Mouse (Mus musculus): ENCODE measurements around the gene Aspdh.

Aspdh gene

DNA sequence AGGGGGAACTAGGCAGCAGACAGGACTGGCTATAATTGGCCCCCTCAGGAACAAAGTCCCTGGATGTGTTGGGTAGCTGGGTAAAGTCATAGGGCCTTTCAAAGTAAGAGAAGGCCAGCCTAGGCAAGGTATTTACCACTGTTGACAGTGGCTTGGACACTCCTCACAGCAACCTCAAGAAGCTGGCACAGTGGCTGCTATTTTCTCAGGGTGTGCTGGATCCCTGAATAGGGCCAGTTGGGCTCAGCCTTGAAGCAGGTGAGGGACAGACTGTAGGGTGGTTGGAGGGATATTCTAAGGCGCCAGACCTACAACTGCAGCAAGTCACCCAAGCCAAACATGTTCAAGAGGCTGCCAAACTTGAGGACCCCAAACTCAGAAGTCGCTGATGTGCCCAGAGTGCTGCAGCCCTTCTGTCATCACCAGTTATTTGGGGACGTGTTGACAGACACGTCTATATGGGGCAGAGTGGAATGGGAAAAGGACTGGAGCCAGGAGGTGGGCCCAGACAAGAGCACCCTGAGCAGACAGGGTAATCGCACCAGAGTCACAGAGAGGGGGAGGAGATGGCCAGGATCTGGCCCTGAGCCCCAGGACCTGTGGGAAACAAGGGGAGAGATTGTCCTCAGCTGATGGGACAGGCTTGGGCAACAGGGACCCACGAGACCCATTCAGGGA lies 6.8 kb downstream of the Aspdh start:
- DNase-seq (ENCODE audit: extremely low read depth, low read depth): no peak

DNA sequence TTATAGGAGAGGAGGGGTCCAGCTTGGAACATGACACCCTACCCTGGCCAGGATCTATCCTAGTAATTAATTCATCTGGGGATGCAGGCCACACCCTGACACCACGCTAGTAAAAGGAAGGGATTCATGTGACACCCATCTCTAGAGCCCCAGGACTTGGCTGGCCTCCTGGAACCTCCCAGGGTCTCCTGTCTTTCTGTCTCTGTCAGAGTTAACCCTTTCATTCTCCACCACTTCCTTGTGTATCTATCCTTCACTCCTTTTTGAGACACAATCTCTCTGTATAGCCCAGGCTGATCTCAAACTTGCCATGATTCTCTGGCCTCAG lies 7.3 kb downstream of the Aspdh start:
- DNase-seq (ENCODE audit: extremely low read depth, low read depth): no peak

DNA sequence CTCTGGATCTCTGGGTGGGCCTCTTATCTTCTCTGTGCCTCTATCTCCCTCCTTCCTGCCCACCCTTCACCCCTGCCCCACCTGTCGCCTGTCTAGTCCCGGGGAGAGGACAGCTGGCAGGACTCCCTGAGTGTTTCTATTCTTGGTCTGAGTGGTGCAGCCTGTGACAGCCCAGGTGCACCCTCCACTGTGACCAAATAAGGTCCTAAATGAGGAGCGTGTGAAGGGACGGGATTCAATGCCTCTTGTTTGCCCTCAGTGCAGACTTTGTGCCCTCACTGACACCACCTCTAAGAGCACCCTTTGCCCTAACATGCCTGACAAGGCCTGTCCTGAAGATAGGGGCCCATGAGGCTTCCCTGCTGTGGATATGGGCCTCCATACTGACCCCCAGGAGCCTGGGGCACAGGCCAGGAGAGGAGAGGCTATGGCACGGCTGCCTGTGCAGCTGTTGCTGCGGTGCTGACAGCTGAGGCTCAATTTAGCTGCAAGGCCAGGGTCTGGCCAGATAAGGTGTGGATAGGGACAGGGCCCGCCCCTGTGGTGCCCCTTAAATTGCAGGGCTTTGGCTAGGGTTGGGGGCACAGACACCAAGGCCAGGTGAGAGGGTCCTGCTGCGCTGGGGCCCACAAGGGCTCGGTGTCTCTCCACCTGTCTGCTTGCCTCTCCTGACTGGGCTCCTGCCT lies 7.9 kb downstream of the Aspdh start:
- DNase-seq (ENCODE audit: extremely low read depth, low read depth): no peak

DNA sequence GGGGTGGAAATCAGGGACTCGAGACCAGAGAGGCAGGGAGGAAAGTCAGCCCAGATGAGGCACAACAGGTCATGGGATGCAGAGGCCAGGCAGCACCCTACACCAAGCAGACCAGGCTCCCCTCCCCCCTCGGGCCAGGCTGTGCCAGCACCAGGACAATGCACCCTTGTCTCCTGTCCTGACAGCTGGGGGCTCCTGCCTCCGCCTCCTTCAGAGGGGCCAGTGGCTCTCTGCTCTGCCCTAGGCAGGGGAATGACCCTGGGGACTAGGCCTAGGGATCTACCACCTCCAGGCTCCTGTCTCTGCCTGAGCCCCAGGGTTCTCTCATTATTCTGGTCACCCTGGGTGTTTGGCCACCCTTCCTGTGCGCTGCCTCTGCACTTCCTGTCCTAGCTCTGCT lies 9.2 kb downstream of the Aspdh start:
- no peak for DNase-seq (ENCODE audit: extremely low read depth, low read depth)

DNA sequence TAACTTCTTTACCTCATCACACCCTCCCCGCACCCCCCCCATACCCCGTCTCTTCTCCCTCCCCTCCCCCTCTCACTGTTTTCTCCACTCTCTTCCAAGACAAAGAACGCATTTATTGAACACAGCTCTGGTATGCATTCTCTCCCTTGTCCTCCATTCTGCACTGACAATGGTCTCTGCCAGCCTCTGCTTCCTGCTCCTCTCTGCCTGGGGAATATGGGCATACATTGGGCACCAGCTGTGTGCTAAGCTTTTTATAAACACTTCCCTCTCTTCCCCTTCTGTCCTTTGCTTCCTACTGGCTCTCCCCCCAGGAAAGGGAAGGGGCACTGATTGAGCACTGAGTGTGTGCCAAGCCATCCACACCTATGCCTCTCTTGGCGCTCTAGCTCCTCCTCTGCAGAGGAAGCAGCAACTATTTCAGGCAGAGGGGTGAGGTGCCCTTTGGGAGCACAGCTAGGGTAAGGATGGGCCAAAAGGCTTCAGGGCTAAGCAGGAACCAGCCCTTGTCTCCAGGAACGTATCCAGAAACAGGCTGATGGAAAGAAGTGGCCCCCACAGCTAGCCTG lies 9.9 kb downstream of the Aspdh start:
- DNase-seq (ENCODE audit: extremely low read depth, low read depth): no peak

DNA sequence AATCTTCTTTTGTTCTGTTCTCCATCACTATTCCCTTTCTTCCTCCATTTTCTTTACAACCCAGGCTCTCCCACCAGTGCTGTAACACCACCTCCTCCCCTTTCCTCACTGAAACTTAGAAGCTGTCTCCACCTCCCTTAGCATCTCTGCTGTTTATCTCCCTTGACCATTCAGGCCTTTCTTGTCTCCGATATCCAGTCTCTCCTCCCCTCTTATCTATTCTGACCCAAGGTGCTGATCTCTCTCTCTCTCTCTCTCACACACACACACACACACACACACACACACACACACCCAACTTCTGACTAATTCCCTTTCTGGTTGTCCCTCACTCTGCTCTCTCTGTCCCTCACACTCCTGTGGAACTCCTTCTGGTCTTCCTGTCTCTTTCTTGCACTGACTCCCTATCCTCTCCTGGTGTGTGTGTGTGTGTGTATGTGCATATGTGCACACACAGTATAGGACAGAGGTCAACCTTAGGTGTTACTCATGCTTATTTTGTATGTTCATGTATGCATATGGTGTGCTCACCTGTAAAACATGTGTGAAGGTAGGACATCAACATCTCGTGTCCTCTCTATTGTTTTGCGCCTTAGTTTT lies 17.7 kb downstream of the Aspdh start:
- DNase-seq (ENCODE audit: extremely low read depth, low read depth): peak; percentile 80

DNA sequence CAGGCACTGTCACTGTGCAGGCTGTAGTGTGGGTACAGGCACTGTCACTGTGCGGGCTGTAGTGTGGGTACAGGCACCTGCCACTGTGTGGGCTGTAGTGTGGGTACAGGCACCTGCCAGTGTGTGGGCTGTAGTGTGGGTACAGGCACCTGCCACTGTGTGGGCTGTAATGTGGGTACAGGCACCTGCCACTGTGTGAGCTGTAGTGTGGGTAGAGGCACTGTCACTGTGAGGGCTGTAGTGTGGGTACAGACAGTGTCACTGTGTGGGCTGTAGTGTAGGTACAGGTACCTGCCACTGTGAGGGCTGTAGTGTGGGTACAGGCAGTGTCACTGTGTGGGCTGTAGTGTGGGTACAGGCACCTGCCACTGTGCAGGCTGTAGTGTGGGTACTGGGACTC lies 18.9 kb downstream of the Aspdh start:
- DNase-seq (ENCODE audit: extremely low read depth, low read depth): no peak

DNA sequence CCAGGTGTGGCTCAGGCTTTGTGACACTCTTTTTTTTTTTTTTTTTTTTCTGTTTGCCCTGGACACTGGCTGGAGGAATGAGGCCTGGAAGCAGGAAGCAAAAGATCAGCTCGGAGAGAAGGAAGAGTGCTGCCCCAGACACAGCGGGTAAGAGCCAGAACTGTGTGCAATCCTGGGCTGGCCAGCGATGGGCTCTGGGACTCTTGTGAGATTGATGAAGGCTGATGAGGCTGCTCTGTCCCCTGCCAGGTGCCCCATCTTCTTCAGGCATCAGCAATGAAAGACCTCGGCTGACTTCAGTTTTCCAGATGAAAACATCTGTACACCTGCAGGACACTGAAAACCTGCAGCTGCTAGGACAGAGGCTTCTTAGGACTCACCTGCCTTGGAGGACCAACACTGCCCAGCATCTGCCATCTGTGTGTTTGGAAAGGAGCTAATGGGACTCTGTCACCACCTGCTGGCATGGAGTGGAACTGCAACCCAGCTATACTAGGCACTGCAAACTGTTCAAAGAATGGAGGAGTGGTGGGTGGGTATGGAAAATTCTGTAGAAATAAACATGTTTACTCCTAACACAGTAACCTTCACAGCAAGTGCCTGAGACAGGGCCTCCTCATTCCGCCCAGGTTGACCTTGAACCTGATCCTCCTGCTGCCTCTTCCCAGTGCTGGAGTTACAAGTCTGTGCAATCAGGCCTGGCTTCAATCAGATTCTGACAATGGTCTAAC lies 19.8 kb downstream of the Aspdh start:
- no peak for DNase-seq (ENCODE audit: extremely low read depth, low read depth)

DNA sequence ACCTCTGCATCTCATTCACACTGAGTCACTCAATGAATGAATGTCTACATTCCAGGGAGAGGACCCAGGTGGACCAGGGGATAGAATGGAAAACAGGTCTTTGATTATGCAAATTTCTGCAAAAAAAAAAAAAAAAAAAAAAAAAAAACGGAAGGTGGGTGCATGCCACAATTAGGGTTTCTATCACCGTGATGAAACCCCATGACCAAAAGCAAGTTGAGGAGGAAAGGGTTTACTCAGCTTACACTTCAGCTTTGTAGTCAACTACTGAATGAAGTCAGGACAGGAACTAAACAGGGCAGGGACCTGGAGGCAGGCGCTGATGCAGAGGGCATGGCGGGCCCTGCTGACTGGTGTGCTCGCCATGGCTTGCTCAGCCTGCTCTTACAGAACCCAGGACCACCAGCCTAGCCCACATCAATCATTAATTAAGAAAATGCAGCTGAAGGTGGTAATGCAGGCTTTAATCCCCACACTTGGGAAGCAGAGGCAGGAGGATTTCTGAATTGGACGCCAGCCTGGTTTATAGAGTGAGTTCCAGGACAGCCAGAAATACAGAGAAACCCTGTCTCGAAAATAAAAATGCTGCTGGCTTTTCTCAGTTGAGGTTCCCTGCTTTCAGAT lies 20.5 kb downstream of the Aspdh start:
- DNase-seq (ENCODE audit: extremely low read depth, low read depth): no peak

DNA sequence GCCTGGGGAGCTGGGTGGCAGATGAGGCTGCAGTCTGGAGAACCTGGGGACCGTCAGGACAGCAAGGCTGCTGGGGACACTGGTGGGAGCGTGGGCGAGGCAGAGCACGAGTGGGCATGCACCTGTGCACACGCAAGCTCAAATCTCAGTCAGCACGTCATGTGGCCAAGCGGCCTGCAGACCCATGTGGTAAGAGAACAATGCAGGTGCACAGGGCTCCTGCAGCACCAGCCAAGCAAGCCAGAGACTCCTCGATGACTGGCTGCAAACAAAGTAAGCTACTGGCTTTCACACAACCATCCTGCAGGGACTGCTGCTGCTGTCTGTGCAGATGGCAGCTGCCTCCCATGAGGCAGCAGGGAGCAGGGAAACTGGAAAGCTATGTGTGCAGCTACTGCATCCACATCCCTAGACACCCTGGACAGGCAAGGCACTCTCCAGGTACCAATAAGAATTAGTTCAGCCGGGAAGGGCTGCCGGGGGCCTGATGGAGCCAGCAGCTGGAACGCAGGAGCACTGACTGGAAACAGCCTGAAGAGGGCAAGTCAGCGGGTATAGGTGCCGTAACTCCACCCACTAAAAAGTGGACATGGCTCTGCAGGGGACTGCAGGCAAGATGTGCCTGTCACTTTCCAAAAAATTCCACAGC lies 21.9 kb downstream of the Aspdh start:
- no peak for DNase-seq (ENCODE audit: extremely low read depth, low read depth)

DNA sequence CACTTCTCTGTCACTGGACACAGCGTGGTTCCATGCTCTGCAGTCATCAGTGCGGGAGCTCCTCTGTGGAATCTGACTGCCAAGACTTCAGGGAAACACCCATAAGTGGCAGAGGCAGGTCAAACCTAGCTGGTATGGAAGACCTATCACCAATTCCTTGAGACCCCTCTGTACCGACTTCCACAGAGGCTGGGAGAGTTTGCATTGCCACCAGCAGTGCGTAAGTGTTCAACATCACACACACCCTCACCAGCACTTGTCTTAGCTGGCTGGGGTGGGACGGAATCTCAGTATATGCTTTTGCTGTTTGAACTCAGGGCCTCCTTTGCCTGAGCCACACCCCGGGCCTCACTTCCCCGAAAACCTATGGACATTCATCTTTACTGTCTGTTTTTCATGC lies 22.7 kb downstream of the Aspdh start:
- DNase-seq (ENCODE audit: extremely low read depth, low read depth): no peak

DNA sequence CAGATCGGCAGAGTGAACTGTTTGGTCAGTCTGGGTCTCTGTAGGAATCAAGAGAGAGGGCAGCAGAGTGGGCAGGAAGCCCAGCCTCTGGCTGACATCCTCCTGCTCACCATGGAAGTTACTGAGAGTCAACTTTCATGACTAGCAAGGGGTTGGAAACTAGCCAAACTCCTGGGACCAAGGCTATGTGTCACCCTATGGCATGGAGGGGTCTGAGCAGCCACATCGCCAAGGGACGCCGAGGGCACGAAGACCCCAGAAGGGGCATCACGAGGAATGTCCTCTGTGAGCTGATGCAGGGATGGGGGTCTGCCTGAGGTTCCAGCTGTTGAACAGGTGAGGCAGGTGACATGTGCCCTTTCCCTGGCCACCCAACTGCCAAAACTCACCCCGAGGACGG lies 23.4 kb downstream of the Aspdh start:
- DNase-seq (ENCODE audit: extremely low read depth, low read depth): no peak

DNA sequence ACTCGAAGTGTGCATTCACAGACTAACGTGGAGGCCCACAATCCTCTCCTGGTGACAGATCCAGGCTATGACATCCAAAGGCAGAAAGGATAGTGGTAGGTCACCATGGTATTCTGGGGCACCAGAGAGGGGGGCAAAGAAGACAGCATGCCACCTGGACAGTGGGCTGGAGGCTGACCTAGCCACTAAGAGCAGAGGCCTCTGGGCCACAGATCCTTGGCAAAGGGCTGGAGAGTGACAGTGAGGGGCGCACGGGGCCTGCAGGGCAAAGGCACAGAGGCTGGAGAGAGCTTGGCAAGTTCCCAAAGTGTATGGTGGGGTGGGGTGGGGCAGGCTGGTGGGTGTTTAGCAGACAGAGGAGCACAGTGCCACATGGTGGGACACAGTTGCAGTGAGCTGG lies 25.1 kb downstream of the Aspdh start:
- no peak for DNase-seq (ENCODE audit: extremely low read depth, low read depth)

DNA sequence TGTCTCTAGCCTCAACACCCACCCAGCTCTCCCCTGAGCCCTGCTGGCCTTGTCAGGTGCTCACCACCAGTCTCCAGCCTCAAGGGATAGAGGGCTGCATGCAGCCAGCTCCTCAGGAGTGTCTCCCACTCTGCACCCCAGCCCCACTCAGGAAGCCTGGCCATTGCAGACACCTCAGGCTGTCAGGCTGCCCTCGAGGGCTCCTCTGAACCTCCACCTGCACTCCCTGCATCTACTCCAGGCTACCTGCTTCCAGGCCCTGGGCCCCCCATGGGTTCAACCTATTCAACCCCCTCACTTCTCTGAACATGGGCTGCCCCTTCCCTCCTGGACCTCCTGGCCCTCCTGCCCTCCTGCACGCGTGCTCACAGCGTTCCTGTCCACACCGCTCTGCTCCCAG lies 26.2 kb downstream of the Aspdh start:
- no peak for DNase-seq (ENCODE audit: extremely low read depth, low read depth)

DNA sequence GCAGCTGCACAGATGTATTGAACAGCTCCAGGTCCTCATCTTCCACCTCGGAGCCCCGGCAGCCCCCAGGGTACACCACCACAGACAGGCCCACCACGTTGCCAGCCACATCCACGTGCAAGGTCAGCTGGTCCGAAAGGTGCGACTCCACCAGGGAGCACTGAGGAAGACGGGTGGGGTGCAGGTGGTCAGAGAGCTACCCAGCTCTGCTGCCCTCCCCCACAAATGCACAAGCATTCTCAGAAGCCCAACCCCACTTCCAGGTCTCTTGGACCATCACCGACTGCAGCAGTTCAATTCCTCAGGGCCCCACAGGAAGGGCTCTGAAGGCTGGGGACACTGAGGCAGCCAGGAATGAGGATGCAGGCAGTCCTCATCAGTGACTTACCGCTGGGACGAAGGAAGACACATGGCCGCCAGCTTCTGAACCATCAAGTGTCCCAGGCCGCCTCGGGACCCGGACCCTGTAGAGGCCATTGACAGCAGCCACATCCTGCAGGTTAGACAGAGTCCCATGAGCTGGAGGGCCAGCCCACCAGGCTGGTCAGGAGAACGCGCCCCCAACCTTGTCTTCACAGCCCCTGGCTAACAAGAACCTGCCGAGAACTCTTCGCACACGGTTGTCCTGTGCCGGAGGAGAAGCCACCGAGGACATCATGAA lies 27.1 kb downstream of the Aspdh start:
- no peak for DNase-seq (ENCODE audit: extremely low read depth, low read depth)

DNA sequence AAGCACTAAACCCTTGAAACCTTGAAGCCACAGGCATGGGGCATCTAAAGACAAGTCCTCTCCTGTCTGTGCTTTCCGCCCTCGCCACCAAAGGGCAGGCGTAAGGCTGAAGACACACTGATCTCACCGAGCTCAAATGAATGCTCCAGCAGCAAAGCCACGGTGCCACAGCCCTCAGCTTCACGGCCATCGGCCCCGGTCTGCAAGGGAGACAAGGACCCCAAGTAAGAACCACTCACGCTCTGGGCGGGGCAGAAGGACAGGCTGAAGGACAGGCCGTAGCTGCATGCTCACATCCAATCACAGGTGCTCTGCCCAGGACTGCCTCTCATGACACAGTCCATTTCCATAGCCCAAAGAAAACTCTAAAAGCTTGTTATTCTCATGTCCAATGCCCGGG lies 29.5 kb downstream of the Aspdh start:
- no peak for DNase-seq (ENCODE audit: extremely low read depth, low read depth)

DNA sequence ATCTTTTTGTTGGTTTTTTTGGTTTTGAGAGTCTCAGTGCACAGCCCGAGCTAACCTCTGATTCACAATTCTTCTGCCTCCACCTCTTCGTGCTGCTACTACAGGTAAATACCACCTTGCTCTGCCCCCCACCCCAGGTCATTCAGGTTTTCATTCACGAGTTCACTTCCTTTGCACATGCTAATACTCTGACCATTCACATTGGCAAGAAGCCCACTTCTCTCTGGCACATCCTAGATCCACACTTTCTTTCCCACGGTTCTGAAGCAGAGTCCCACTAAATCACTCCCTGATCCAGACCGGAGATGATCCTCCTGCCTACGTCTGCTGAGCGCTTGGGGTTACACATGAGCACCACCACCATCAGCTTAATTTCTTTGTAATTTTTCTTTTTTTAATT lies 29.9 kb downstream of the Aspdh start:
- no peak for DNase-seq (ENCODE audit: extremely low read depth, low read depth)

DNA sequence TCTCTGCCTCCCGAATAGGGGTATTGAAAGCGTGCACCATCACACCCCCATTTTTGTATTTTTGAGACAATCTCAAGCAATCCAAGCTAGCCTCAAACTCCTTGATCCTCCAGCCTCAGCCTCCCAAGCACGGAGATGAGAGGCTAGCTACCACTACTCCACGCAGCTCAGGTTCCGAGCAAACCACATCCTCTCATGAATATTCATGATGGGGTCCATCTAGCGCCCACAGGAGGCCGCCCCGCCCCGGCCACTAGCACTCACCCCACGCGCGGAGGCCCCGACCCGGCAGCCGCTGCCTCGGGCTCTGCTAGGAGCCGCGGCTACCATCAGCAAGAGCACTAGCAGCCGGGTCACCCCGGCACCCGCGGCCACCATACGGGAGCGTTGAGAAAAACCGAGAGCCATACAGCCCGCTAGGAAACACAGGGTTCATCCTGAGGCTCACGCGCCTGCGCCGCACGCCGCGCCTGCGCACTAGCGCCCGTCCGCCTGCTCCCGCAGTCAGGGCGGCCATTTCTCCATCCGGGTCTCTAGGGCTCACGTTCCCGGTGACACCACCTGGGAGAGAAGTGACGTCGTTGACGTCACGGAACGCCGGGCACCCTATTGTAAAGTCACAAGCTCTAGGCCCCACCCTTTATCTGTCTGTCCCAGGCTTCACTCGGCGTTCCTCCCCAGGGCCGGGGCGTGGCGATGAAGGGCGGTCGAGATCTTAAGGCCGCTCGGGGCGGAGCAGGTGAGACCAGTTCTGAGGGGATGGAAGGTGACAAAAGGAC lies 31.0 kb downstream of the Aspdh start, which contains the start of the genes Emc10 and Fam71e1:
TSS of gene Emc10 (minus strand) at position 538 of the 779 bp plus-strand sequence.
TSS of gene Fam71e1 (plus strand) at position 590 of the 779 bp plus-strand sequence.
- DNase-seq (ENCODE audit: extremely low read depth, low read depth): peak; percentile 99

DNA sequence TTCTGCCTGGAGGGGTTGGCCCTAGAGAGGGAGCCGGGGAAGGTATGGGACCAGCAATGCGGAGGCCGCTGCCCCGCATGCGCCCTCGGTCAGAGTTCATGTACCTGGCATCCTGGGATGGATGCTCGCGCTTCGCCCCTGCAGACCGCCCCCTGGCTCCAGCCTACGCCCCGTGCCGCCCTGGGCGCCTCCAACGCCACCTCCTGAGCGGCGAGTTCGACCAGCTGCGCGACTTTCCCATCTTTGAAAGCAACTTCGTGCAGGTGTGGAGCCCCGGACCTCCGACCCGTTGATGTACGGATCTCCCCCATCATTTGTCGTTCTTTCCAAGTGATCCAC lies 31.5 kb downstream of the Aspdh start:
- no peak for DNase-seq (ENCODE audit: extremely low read depth, low read depth)

Measured in MEL-GATA-1-ER (cell line).